Mouse (Mus musculus) small intestine, adult 2 months (tissue): ENCODE data around the gene Lima1.

Experiments
- CTCF ChIP-seq: fragments of 200-500 bp; IDR thresholded peaks from 2 replicates; pipeline ENCODE4 v1.5.1; 2012; ENCODE audit warnings: low read depth, mild to moderate bottlenecking, control low read depth, inconsistent platforms, low read length, moderate library complexity, mixed read lengths; ENCODE audit not compliant: insufficient replicate concordance, insufficient read length; ENCODE audit errors: extremely low read depth
- POLR2A ChIP-seq: fragments of 200-500 bp; IDR thresholded peaks from 2 replicates; pipeline ENCODE4 v1.6.1; 2012; ENCODE audit warnings: low read depth, mild to moderate bottlenecking, control low read depth, inconsistent platforms, low read length, moderate library complexity

GRCm38 (mm10) chr15:99818321-99819108 is 56.7 kb downstream of the Lima1 start:
- TF ChIP-seq CTCF (no peak), POLR2A (no peak)
